Mouse (Mus musculus) MEL (cell line): ENCODE data around the gene Xpnpep2.

Experiments used
- CHD1 ChIP-seq: IDR thresholded peaks from 2 replicates; pipeline ENCODE4 v1.6.1; 2012; ENCODE audit warnings: low read depth, mild to moderate bottlenecking, inconsistent platforms, low read length, improper control_type of control experiment
- CHD2 ChIP-seq: IDR thresholded peaks from 2 replicates; pipeline ENCODE4 v1.6.1; 2011; ENCODE audit warnings: low read length, improper control_type of control experiment
- CTCF ChIP-seq, 3 experiments: IDR thresholded peaks in 2 of 3; conservative IDR thresholded peaks in 1 of 3; 2 replicates each; pipeline ENCODE4 v1.5.1; 2011 to 2012; ENCODE audit warnings: low read length in 3 of 3, low read depth in 2 of 3, mild to moderate bottlenecking in 2 of 3, improper control_type of control experiment in 1 of 3, inconsistent platforms in 1 of 3, mixed read lengths in 1 of 3, moderate library complexity in 1 of 3; ENCODE audit not compliant: control insufficient read depth in 1 of 3, insufficient read depth in 1 of 3, poor library complexity in 1 of 3, severe bottlenecking in 1 of 3
- ELF1 ChIP-seq: IDR thresholded peaks from 2 replicates; pipeline ENCODE4 v1.6.1; 2014; ENCODE audit warnings: low read depth, mild to moderate bottlenecking, inconsistent platforms, low read length, improper control_type of control experiment, moderate library complexity
- EP300 ChIP-seq, 2 experiments: IDR thresholded peaks; 2 replicates each; pipeline ENCODE4 v1.6.1; 2011; ENCODE audit warnings: improper control_type of control experiment in 2 of 2, low read length in 2 of 2, low read depth in 1 of 2, mild to moderate bottlenecking in 1 of 2
- GABPA ChIP-seq: IDR thresholded peaks from 2 replicates; pipeline ENCODE4 v1.6.1; 2012; ENCODE audit warnings: low read depth, mild to moderate bottlenecking, inconsistent platforms, low read length, improper control_type of control experiment, moderate library complexity
- GATA1 ChIP-seq: IDR thresholded peaks from 2 replicates; pipeline ENCODE4 v1.6.1; 2011; ENCODE audit warnings: low read depth, low read length, improper control_type of control experiment
- JUND ChIP-seq: IDR thresholded peaks from 2 replicates; pipeline ENCODE4 v1.6.1; 2011; ENCODE audit warnings: low read depth, mild to moderate bottlenecking, improper control_type of control experiment, low read length
- MAFK ChIP-seq: IDR thresholded peaks from 2 replicates; pipeline ENCODE4 v1.6.1; 2011; ENCODE audit warnings: low read depth, mild to moderate bottlenecking, low read length, improper control_type of control experiment, borderline replicate concordance
- MAX ChIP-seq: IDR thresholded peaks from 2 replicates; pipeline ENCODE4 v1.6.1; 2011; ENCODE audit warnings: low read length, improper control_type of control experiment
- POLR2A ChIP-seq, 2 experiments: IDR thresholded peaks; 2 replicates each; pipeline ENCODE4 v1.6.1; 2011 to 2012; ENCODE audit warnings: low read length in 2 of 2, mild to moderate bottlenecking in 2 of 2, control low read depth in 1 of 2, improper control_type of control experiment in 1 of 2, low read depth in 1 of 2, moderate library complexity in 1 of 2; ENCODE audit not compliant: control insufficient read depth in 1 of 2, insufficient read depth in 1 of 2, poor library complexity in 1 of 2
- RCOR1 ChIP-seq: IDR thresholded peaks from 2 replicates; pipeline ENCODE4 v1.6.1; 2012; ENCODE audit warnings: low read depth, mild to moderate bottlenecking, inconsistent platforms, low read length, improper control_type of control experiment
- SIN3A ChIP-seq: IDR thresholded peaks from 2 replicates; pipeline ENCODE4 v1.6.1; 2012; ENCODE audit warnings: low read length, improper control_type of control experiment, inconsistent platforms
- USF2 ChIP-seq, 2 experiments: IDR thresholded peaks; 2 replicates each; pipeline ENCODE4 v1.6.1; 2011 to 2012; ENCODE audit warnings: improper control_type of control experiment in 2 of 2, low read length in 2 of 2, borderline replicate concordance in 1 of 2, inconsistent platforms in 1 of 2, low read depth in 1 of 2, mild to moderate bottlenecking in 1 of 2; ENCODE audit not compliant: insufficient read depth in 1 of 2

DNA sequence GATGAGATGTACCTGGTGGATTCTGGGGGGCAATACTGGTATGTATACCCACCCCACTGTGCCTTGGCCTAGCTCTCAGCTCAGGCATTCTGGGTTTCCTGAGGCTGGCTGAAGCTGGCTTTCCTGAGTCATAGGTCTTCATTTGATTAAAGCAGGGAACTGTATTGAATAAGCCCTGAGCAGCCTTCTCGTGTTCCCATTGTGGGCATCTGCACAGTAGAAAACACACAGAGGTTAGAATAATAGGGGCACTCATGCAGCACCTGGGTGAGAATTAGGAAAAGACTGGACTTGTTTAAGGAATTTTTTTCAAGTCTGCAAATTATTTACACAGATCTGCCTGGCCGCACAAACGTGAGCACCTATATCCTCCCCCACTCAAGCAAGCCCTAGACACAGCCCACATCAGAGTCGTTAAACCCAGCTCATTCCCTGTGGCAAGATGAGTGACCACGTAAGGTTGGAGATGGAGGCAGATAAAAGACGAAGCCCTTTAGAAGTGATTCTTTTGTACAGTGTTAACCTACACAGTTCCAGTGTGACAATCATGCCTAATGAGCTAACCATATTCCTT is 18.5 kb downstream of the Xpnpep2 start:
- TF ChIP-seq ELF1 (no peak), CHD1 (no peak), CHD2 (no peak), MAX (no peak), CTCF (IDR thresholded peaks at IDR 0.05 in 2 of 3, conservative IDR thresholded peaks at IDR 0.05 in 1 of 3; ENCODE audit: control insufficient read depth in 1 of 3, insufficient read depth in 1 of 3, low read depth in 2 of 3, low read length in 3 of 3, poor library complexity in 1 of 3, severe bottlenecking in 1 of 3) (no peak), RCOR1 (no peak), POLR2A (IDR thresholded peaks at IDR 0.05; ENCODE audit: control insufficient read depth in 1 of 2, insufficient read depth in 1 of 2, low read depth in 1 of 2, low read length in 2 of 2, poor library complexity in 1 of 2) (no peak), GABPA (no peak), EP300 (IDR thresholded peaks at IDR 0.05; ENCODE audit: low read depth in 1 of 2, low read length in 2 of 2) (no peak), GATA1 (no peak), SIN3A (no peak), MAFK (no peak), JUND (no peak), USF2 (IDR thresholded peaks at IDR 0.05; ENCODE audit: borderline replicate concordance in 1 of 2, insufficient read depth in 1 of 2, low read depth in 1 of 2, low read length in 2 of 2) (no peak)
